Mouse (Mus musculus): Measurements from ENCODE around the gene Lpcat4. TPM values are rescaled to one million over a fixed set of nuclear protein-coding genes. Genes with fewer than 3 reads are reported as not detected.

Gene Lpcat4
- total and polyA plus RNA-seq, 3 experiments, result 12.3 to 75.2 (median 17.2) TPM

DNA sequence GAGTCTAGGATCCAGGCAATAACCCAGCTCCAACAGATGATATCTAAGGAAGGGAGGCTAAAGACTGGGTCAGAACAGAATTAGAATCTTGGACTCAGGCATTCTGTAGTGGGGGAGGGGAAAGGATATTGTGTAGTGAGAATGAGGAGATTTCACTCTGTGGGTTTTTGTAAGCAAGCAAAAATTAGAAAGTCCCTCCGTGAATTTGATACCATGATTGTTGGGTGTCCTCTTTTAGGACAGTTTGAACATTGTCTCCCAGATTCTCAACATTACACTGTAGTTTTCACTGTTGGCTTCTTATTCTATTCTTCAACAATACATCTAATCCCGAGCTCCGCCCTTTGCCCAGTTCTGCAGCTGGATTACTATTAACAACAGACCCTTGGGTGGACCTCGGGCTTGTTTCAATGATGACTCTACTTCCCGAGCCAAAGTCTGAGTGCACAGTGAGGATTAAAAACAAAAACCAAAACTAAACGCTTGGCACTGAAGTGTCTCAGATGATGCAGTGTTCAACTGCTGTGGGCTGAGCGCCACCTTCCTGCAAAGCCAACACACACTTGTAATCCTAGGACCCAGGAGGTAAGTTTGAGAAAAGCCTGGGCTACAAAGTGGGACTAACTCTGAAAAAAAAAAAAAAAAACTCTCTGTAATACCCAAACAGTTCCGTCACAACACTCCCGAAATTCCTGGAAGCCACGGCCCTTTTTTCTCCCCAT is 20.1 kb downstream of the Lpcat4 start, which contains the start of gene Nutm1 (continued):
- TF ChIP-seq BHLHE40 (IDR thresholded peaks at IDR 0.05; ENCODE audit: low read depth, low read length) (no peak), USF1 (IDR thresholded peaks at IDR 0.05; ENCODE audit: low read depth, low read length) (no peak), EP300 (IDR thresholded peaks at IDR 0.05; ENCODE audit: low read length) (no peak), UBTF (IDR thresholded peaks at IDR 0.05; ENCODE audit: low read depth, low read length) (no peak), KAT2A (IDR thresholded peaks at IDR 0.05; ENCODE audit: insufficient replicate concordance, low read length) (no peak), E2F4 (IDR thresholded peaks at IDR 0.05; ENCODE audit: insufficient replicate concordance, low read depth, low read length) (no peak), MXI1 (IDR thresholded peaks at IDR 0.05; ENCODE audit: low read depth, low read length) (no peak), MYC (IDR thresholded peaks at IDR 0.05; ENCODE audit: low read depth, low read length) (peak; percentile 28; the same call in 1 of the 2 replicates), SIN3A (IDR thresholded peaks at IDR 0.05; ENCODE audit: low read length) (no peak), USF2 (conservative IDR thresholded peaks at IDR 0.05; ENCODE audit: low read depth, low read length) (no peak), NELFE (IDR thresholded peaks at IDR 0.05; ENCODE audit: low read depth, low read length) (no peak), MAZ (IDR thresholded peaks at IDR 0.05; ENCODE audit: low read depth, low read length) (peak; percentile 35; the same call in 1 of the 2 replicates), ZNF384 (IDR thresholded peaks at IDR 0.05; ENCODE audit: low read depth, low read length) (peak; percentile 66), CHD2 (IDR thresholded peaks at IDR 0.05; ENCODE audit: low read length) (no peak), CTCF (conservative IDR thresholded peaks at IDR 0.05 in 1 of 2, IDR thresholded peaks at IDR 0.05 in 1 of 2; ENCODE audit: low read depth in 2 of 2, low read length in 2 of 2) (peak in 1 of 2 experiments; percentile 85; a peak in 2 of 4 replicates), TBP (conservative IDR thresholded peaks at IDR 0.05; ENCODE audit: low read depth, low read length) (no peak)

DNA sequence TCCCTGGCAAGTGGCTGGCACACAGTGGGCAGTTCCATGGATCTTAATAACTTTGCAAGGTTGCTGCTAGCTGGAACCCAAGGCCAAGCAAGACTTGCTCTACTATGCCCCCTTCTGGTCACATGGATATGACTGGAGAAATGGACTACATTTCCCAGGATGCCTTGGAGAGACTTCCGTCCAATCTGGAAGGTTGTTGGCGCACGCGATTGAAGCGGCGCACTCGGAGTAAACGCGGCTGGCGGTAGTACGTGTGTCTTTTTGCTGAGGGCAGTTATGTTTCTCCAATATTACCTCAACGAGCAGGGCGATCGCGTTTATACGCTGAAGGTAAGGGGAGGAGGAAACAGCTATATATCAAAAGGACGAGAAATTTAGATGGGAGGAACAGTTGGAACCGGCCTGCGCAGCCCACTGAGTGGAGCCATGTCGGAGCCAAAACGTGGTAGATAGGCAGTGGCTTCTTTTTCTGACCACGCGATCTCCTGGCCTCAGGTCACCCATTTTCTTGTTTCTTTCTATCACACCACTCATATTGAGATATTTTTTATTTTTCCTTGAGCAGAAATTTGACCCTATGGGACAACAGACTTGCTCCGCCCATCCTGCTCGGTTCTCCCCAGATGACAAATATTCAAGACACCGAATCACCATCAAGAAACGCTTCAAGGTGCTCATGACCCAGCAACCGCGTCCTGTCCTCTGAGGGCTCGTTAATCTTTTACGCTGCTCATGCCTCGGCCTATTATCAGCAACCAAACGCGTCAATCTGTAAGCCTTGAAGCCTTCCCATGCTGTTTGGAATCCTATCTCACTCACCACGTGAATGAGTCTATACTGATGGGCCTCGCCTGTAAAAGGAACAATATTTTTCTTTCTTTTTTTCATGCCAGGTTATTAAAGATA is 22.7 kb downstream of the Lpcat4 start, which contains the start of gene Nop10:
Gene Nop10 (plus strand): TSS at position 179 of the 906 bp plus-strand sequence.
- in situ Hi-C loops (cut with MboI; ENCODE audit: low pct_ligation_motif_present, low pct_unique_long_range_greater_than_20kb, low sequenced_read_pairs), result loop anchor here (10.0 kb wide), 2 partner anchors 103 to 213 kb away; partner anchors contain the start of gene Emc4
- dilution Hi-C loops (cut with MboI; ENCODE audit: extremely low pct_ligation_motif_present, extremely low pct_unique_long_range_greater_than_20kb, low sequenced_read_pairs), result no loop called here
- TF ChIP-seq SMC3 (IDR thresholded peaks at IDR 0.05; ENCODE audit: low read depth, low read length) (peak; percentile 40), MAZ (IDR thresholded peaks at IDR 0.05; ENCODE audit: low read depth, low read length) (no peak), MEF2A (IDR thresholded peaks at IDR 0.05; ENCODE audit: borderline replicate concordance, low read depth, low read length) (peak; percentile 67; the same call in 1 of the 2 replicates), POLR2A (IDR thresholded peaks at IDR 0.05; ENCODE audit: low read depth, low read length) (peak; percentile 99), TBP (conservative IDR thresholded peaks at IDR 0.05; ENCODE audit: low read depth, low read length) (peak; percentile 92), E2F4 (IDR thresholded peaks at IDR 0.05; ENCODE audit: insufficient replicate concordance, low read depth, low read length) (peak; percentile 47; the same call in 1 of the 2 replicates), HCFC1 (IDR thresholded peaks at IDR 0.05; ENCODE audit: low read depth, low read length) (peak; percentile 99), ZKSCAN1 (IDR thresholded peaks at IDR 0.05; ENCODE audit: borderline replicate concordance, low read depth, low read length) (no peak), ZC3H11A (IDR thresholded peaks at IDR 0.05; ENCODE audit: low read depth, low read length) (no peak), ELF1 (IDR thresholded peaks at IDR 0.05; ENCODE audit: low read depth, low read length) (peak; percentile 84), RAD21 (IDR thresholded peaks at IDR 0.05; ENCODE audit: low read depth, low read length) (peak; percentile 37), CHD1 (IDR thresholded peaks at IDR 0.05; ENCODE audit: low read depth, low read length) (no peak), RCOR1 (conservative IDR thresholded peaks at IDR 0.05; ENCODE audit: low read depth, low read length) (no peak), KAT2A (IDR thresholded peaks at IDR 0.05; ENCODE audit: insufficient replicate concordance, low read length) (peak; percentile 97), TCF12 (IDR thresholded peaks at IDR 0.05; ENCODE audit: low read depth, low read length) (peak; percentile 73), JUN (IDR thresholded peaks at IDR 0.05; ENCODE audit: insufficient read depth, low read depth, low read length) (no peak; the same call in 1 of the 2 replicates), GABPA (IDR thresholded peaks at IDR 0.05; ENCODE audit: insufficient replicate concordance, low read depth, low read length) (peak; percentile 87; the same call in 1 of the 2 replicates), CHD2 (IDR thresholded peaks at IDR 0.05; ENCODE audit: low read length) (0 out of 2 replicates have a peak, but pooled peaks have one; percentile 18), BHLHE40 (IDR thresholded peaks at IDR 0.05; ENCODE audit: low read depth, low read length) (peak; percentile 88), NRF1 (IDR thresholded peaks at IDR 0.05; ENCODE audit: low read depth, low read length) (peak; percentile 73), POLR2AphosphoS2 (IDR thresholded peaks at IDR 0.05; ENCODE audit: low read depth, low read length) (peak; percentile 95; the same call in 1 of the 2 replicates), MXI1 (IDR thresholded peaks at IDR 0.05; ENCODE audit: low read depth, low read length) (peak; percentile 95), USF2 (conservative IDR thresholded peaks at IDR 0.05; ENCODE audit: low read depth, low read length) (no peak)

More for the DNA sequence above, 22.7 kb downstream of the Lpcat4 start, which contains the start of gene Nop10:
- peak within 1 kb of the TSS; percentile 64 to 85 (median 74) for H3K4me3 ChIP-seq (replicated peaks in 1 of 3; ENCODE audit: low read depth in 2 of 3, low read length in 2 of 3, poor library complexity in 1 of 3)
- peak within 1 kb of the TSS; percentile 25 for H3K27ac ChIP-seq (ENCODE audit: insufficient read depth, low read depth)
- H3K36me3 ChIP-seq (replicated peaks in 1 of 2; ENCODE audit: control insufficient read depth in 1 of 2, insufficient read depth in 1 of 2, low read length in 1 of 2), result peaks cover 0 to 14% of the 10 kb centered on the region in 2 experiments
- H3K27me3 ChIP-seq (replicated peaks), result no peaks in the 10 kb centered on the region
- H3K79me2 ChIP-seq (replicated peaks; ENCODE audit: control insufficient read depth, extremely low read depth, insufficient read depth, poor library complexity, severe bottlenecking), result peaks cover 29% of the 10 kb centered on the region
- H3K9ac ChIP-seq (ENCODE audit: insufficient read depth, low read depth), result peak within 1 kb of the TSS; percentile 66
- H3K4me2 ChIP-seq (ENCODE audit: insufficient read depth, low read depth, poor library complexity, severe bottlenecking), result peak within 1 kb of the TSS; percentile 97; the same call in 1 of the 2 replicates
- peak; percentile 95 for DNase-seq (ENCODE audit: extremely low read depth)
- H3K9me3 ChIP-seq (replicated peaks; ENCODE audit: low read length), result no peaks in the 10 kb centered on the region
- peaks cover 2 to 28% of the 10 kb centered on the region in 2 experiments; a peak in 2 of 4 replicates for H3K4me1 ChIP-seq (ENCODE audit: control insufficient read depth in 1 of 2, insufficient read depth in 2 of 2)

Measured in CH12.LX (cell line).